Mouse (Mus musculus) urinary bladder, postnatal 10 days (tissue): ENCODE data around the gene Pdcd7.

Experiments used
- DNase-seq: peaks from one replicate; pipeline ENCODE4 v3.0.0; 2022; ENCODE audit warnings: low spot score

Gene Pdcd7

GRCm38 (mm10) chr9:65356971-65357370, 11.1 kb downstream of the Pdcd7 start:
- DNase-seq: no peak

GRCm38 (mm10) chr9:65358956-65359480, 13.1 kb downstream of the Pdcd7 start:
- no peak for DNase-seq

GRCm38 (mm10) chr9:65360641-65361448, 14.9 kb downstream of the Pdcd7 start, which contains the start of gene Ubap1l:
Gene Ubap1l (plus strand): TSS chr9:65361041.
- DNase-seq: no peak

- no peak for DNase-seq
These were observed 17.8 kb downstream of the Pdcd7 start for GRCm38 (mm10) chr9:65363684-65364083.

GRCm38 (mm10) chr9:65365721-65366120, 19.8 kb downstream of the Pdcd7 start:
- DNase-seq: no peak

GRCm38 (mm10) chr9:65371756-65372155, 25.9 kb downstream of the Pdcd7 start:
- no peak for DNase-seq

- DNase-seq: no peak
These were observed 26.5 kb downstream of the Pdcd7 start for GRCm38 (mm10) chr9:65372449-65372848.

GRCm38 (mm10) chr9:65374468-65375162, 28.7 kb downstream of the Pdcd7 start:
- no peak for DNase-seq

- no peak for DNase-seq
These were observed 29.4 kb downstream of the Pdcd7 start for GRCm38 (mm10) chr9:65375163-65375934.

- no peak for DNase-seq
These were observed 35.2 kb downstream of the Pdcd7 start for GRCm38 (mm10) chr9:65381017-65381590.

- DNase-seq: no peak
These were observed 36.3 kb downstream of the Pdcd7 start for GRCm38 (mm10) chr9:65382031-65382750.

- DNase-seq: no peak
These were observed 36.8 kb downstream of the Pdcd7 start for GRCm38 (mm10) chr9:65382751-65383097.

GRCm38 (mm10) chr9:65384276-65384675, 38.4 kb downstream of the Pdcd7 start:
- no peak for DNase-seq

GRCm38 (mm10) chr9:65386373-65387140, 40.7 kb downstream of the Pdcd7 start:
- DNase-seq: no peak

GRCm38 (mm10) chr9:65390752-65391612, 45.1 kb downstream of the Pdcd7 start:
- DNase-seq: no peak

- no peak for DNase-seq
These were observed 45.7 kb downstream of the Pdcd7 start, which contains the start of gene Kbtbd13 for GRCm38 (mm10) chr9:65391613-65391964. Gene Kbtbd13 (minus strand): TSS chr9:65391652.

- no peak for DNase-seq
These were observed 46.9 kb downstream of the Pdcd7 start for GRCm38 (mm10) chr9:65392638-65393364.

GRCm38 (mm10) chr9:65393606-65394005, 47.7 kb downstream of the Pdcd7 start:
- no peak for DNase-seq

- no peak for DNase-seq
These were observed 48.5 kb downstream of the Pdcd7 start for GRCm38 (mm10) chr9:65394360-65394759.
